Mouse (Mus musculus): ENCODE measurements at regions not wholly inside any gene's neighbourhood (a gene's known extent, or its start where the extent isn't known, plus 50 kb on each side); places are given as distances from the start of the nearest gene placed in this dataset.

- Histone ChIP-seq H3K4me1 (ENCODE audit: control insufficient read depth in 2 of 2, insufficient read depth in 2 of 2, low read length in 2 of 2, poor library complexity in 1 of 2) (no peaks in the 10 kb centered on the region), H3K27ac (ENCODE audit: insufficient read depth, low read depth, low read length, poor library complexity, severe bottlenecking) (no peak overlapping the region), H3K9me3 (ENCODE audit: control insufficient read depth, insufficient read depth, low read depth, low read length) (no peaks in the 10 kb centered on the region), H3K9ac (ENCODE audit: insufficient read depth, low read depth, low read length, poor library complexity, severe bottlenecking) (no peak overlapping the region), H3K36me3 (ENCODE audit: control insufficient read depth, insufficient read depth, low read length, poor library complexity, severe bottlenecking) (no peaks in the 10 kb centered on the region), H3K4me3 (ENCODE audit: insufficient read depth in 1 of 2, low read depth in 1 of 2, low read length in 2 of 2, poor library complexity in 1 of 2, severe bottlenecking in 1 of 2) (no peak overlapping the region)
- no peak for DNase-seq (ENCODE audit: low read depth, low spot score)
- TF ChIP-seq ZNF384 (IDR thresholded peaks at IDR 0.05; ENCODE audit: low read depth, low read length): no peak
- TF ChIP-seq CHD2 (IDR thresholded peaks at IDR 0.05; ENCODE audit: low read depth, low read length): no peak
- no peak for TF ChIP-seq MAFK (IDR thresholded peaks at IDR 0.05; ENCODE audit: insufficient read depth, low read depth, low read length)
- TF ChIP-seq HCFC1 (IDR thresholded peaks at IDR 0.05; ENCODE audit: borderline replicate concordance, insufficient read depth, low read length): no peak
- TF ChIP-seq ZC3H11A (IDR thresholded peaks at IDR 0.05; ENCODE audit: borderline replicate concordance, low read depth, low read length): no peak
- in situ Hi-C loops (cut with MboI; ENCODE audit: low sequenced_read_pairs in 2 of 2, unreplicated experiment in 2 of 2): no loop called here
Measured at GRCm38 (mm10) chr12:49628014-49628413, 243.0 kb downstream of the Gm43517 start.

DNA sequence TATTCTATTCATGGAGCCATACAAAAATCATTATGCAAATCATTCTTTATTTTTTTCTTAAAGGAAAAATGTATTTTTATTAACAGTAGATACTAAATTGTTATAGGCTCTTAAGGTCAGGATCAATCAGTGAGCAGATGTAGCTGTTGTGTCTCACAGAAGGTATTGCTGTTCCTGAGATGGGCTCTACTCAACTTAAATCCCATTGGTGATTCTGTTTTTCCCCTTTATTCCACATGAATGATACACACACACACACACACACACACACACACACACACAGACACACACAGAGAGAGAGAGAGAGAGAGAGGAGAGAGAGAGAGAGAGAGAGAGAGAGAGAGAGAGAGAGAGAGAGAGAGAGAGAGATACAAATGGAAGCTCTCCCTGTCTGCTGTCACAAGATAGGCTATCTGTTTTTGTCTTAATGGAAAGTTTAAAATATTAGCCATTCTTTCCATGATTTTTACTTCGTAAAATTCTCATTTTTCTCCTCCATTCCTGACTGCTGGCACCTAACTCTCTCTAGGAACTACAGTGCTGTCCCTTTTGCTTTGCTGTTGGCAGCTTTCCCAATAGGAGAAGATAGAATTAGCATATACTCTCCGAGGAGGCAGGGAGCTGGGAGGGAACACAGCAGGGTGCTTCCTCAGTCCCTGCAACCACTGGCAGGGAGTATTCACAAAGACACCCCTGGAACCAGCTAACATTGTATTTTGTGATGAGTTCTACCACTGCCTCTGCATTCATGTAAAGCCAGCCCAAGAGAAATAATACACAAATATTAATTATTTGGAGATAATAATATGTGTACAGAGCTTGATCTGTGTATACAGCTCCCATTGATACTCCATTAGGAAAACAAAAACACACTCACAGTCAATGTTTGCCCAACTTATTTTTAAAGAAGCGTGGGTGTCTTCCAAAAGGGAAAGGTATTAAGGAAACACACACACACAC is 264.4 kb downstream of the Gm43517 start:
- in situ Hi-C loops (cut with MboI; ENCODE audit: low sequenced_read_pairs in 2 of 2, unreplicated experiment in 2 of 2): no loop called here
- TF ChIP-seq ZC3H11A (IDR thresholded peaks at IDR 0.05; ENCODE audit: borderline replicate concordance, low read depth, low read length) (no peak), MAFK (IDR thresholded peaks at IDR 0.05; ENCODE audit: insufficient read depth, low read depth, low read length) (no peak), HCFC1 (IDR thresholded peaks at IDR 0.05; ENCODE audit: borderline replicate concordance, insufficient read depth, low read length) (no peak), ZNF384 (IDR thresholded peaks at IDR 0.05; ENCODE audit: low read depth, low read length) (no peak), CHD2 (IDR thresholded peaks at IDR 0.05; ENCODE audit: low read depth, low read length) (no peak)

More for the DNA sequence above, 264.4 kb downstream of the Gm43517 start:
- DNase-seq (ENCODE audit: low read depth, low spot score): peak; percentile 17
- no peak overlapping the region for H3K27ac ChIP-seq (ENCODE audit: insufficient read depth, low read depth, low read length, poor library complexity, severe bottlenecking)
- H3K9ac ChIP-seq (ENCODE audit: insufficient read depth, low read depth, low read length, poor library complexity, severe bottlenecking): no peak overlapping the region
- no peaks in the 10 kb centered on the region for H3K4me1 ChIP-seq (ENCODE audit: control insufficient read depth in 2 of 2, insufficient read depth in 2 of 2, low read length in 2 of 2, poor library complexity in 1 of 2)
- H3K9me3 ChIP-seq (ENCODE audit: control insufficient read depth, insufficient read depth, low read depth, low read length): no peaks in the 10 kb centered on the region
- H3K4me3 ChIP-seq (ENCODE audit: insufficient read depth in 1 of 2, low read depth in 1 of 2, low read length in 2 of 2, poor library complexity in 1 of 2, severe bottlenecking in 1 of 2): no peak overlapping the region
- no peaks in the 10 kb centered on the region for H3K36me3 ChIP-seq (ENCODE audit: control insufficient read depth, insufficient read depth, low read length, poor library complexity, severe bottlenecking)
